Mouse (Mus musculus): ENCODE results near the gene Ggta1. TPM values are rescaled to one million over a fixed set of nuclear protein-coding genes. Genes with fewer than 3 reads are reported as not detected.

Ggta1 gene
- polyA plus RNA-seq, 1 experiment from 2014 or later = 26.7 TPM

DNA sequence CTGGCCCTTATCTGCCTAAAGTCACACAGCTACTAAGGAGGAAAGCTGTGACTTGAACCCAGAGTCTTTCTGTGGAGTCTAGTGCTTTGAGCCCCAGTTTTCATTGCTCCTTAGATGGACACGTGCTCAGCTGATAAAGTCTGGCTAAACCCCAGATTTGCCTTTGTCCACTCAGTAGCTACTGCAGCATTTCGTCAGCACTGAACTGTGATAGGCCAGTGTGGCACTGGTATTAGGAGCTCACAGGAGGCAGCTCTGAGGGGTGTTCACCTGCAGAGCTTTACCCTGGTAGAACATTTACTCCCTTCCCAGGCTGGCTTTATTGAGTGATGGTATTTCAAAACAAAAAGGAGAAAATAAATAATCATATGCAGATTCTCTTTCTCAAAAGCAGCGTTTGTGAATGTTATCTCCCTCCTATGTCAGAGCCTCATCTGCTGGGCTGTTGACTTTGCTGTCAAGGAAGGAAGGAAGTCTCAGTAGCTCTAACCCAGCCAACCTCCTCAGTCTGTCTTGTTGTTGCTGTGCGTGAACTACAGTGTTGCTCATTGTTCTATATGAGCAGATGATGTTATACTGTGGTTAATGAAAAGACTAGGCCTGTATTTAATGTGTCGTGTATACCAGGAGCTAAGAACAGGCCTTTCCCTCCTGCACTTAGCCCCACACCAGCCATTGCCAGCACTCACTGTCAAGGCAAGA lies 54.5 kb downstream of the Ggta1 start:
- Histone ChIP-seq H3K4me3 (replicated peaks) (no peak overlapping the region), H3K9ac (no peak overlapping the region), H3K27ac (no peak overlapping the region), H3K36me3 (no peaks in the 10 kb centered on the region), H3K9me3 (no peaks in the 10 kb centered on the region), H3K4me2 (no peak overlapping the region), H3K4me1 (0 out of 2 replicates have a peak, but pooled peaks cover 7% of the 10 kb centered on the region), H3K27me3 (replicated peaks) (no peaks in the 10 kb centered on the region)
- WGBS = 69% methylated on average over 5 of the region's 5 CpGs
- no peak for ATAC-seq (ENCODE audit: insufficient read depth, low FRiP score, low read depth)

DNA sequence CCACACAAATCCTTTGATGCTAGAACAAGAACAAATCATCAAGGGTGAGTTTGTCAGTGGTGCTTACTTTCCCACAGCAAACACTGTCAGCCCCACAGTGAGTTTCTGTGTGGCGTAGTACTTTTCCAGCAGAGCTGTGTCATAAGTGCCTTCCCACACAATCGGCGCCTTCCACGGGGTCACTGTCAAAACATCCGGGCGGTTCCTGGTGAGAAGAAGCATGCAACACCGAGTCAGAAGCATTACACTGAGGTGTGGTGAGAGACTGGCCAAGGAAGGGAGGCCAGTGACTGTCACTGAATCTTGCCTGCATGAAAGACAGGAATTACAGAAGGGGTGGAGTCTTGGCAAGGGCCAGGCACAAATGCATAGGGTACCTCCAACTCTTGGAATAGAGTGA lies 55.2 kb downstream of the Ggta1 start:
- Histone ChIP-seq H3K27ac (no peak overlapping the region), H3K4me2 (no peak overlapping the region), H3K9ac (no peak overlapping the region), H3K4me1 (0 out of 2 replicates have a peak, but pooled peaks cover 7% of the 10 kb centered on the region), H3K27me3 (replicated peaks) (no peaks in the 10 kb centered on the region), H3K4me3 (replicated peaks) (no peak overlapping the region), H3K9me3 (no peaks in the 10 kb centered on the region), H3K36me3 (no peaks in the 10 kb centered on the region)
- 63% methylated on average over 7 of the region's 7 CpGs for WGBS
- ATAC-seq (ENCODE audit: insufficient read depth, low FRiP score, low read depth) = no peak

- 77% methylated on average over 6 of the region's 6 CpGs for WGBS
- no peaks in the 10 kb centered on the region for H3K27me3 ChIP-seq (replicated peaks)
- no peak overlapping the region for H3K4me2 ChIP-seq
- ATAC-seq (ENCODE audit: insufficient read depth, low FRiP score, low read depth) = no peak
- H3K9me3 ChIP-seq = no peaks in the 10 kb centered on the region
- H3K4me1 ChIP-seq = 0 out of 2 replicates have a peak, but pooled peaks cover 7% of the 10 kb centered on the region
- no peak overlapping the region for H3K27ac ChIP-seq
- H3K4me3 ChIP-seq (replicated peaks) = no peak overlapping the region
- 0 out of 2 replicates have a peak, but pooled peaks cover 4% of the 10 kb centered on the region for H3K36me3 ChIP-seq
- no peak overlapping the region for H3K9ac ChIP-seq
Observed at GRCm38 (mm10) chr2:35407266-35407665, 55.8 kb downstream of the Ggta1 start.

GRCm38 (mm10) chr2:35406611-35407010 lies 56.4 kb downstream of the Ggta1 start:
- Histone ChIP-seq H3K4me3 (replicated peaks) (no peak overlapping the region), H3K36me3 (0 out of 2 replicates have a peak, but pooled peaks cover 6% of the 10 kb centered on the region)
- ATAC-seq (ENCODE audit: insufficient read depth, low FRiP score, low read depth) = no peak

DNA sequence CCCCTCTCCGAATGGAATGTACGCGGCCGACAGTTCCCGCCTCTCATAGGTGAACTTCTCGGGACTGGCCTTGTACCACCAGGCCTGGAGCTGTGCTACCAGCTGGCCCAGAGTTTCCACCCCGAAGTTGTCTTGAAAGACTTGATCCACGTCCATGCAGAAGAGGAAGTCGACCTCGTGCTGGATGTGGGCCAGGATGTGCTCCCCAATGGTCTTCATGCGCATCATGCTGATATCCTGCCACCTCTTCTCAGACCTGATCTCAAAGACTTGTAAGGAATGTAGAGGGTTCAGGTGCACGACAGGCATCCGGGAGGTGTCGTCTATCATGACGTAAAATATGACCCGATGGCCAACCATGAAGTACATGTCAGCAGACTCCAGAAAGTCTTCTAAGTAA lies 60.6 kb downstream of the Ggta1 start:
- no peaks in the 10 kb centered on the region for H3K27me3 ChIP-seq (replicated peaks)
- H3K4me1 ChIP-seq = 0 out of 2 replicates have a peak, but pooled peaks cover 5% of the 10 kb centered on the region
- no peak for ATAC-seq (ENCODE audit: insufficient read depth, low FRiP score, low read depth)
- no peak overlapping the region for H3K27ac ChIP-seq
- H3K36me3 ChIP-seq = 0 out of 2 replicates have a peak, but pooled peaks cover 6% of the 10 kb centered on the region
- WGBS = 90% methylated on average over 16 of the region's 16 CpGs
- H3K4me3 ChIP-seq (replicated peaks) = no peak overlapping the region
- no peaks in the 10 kb centered on the region for H3K9me3 ChIP-seq
- no peak overlapping the region for H3K4me2 ChIP-seq
- H3K9ac ChIP-seq = no peak overlapping the region

More at GRCm38 (mm10) chr2:35406611-35407010, 56.4 kb downstream of the Ggta1 start:
- H3K9ac ChIP-seq = no peak overlapping the region
- H3K27me3 ChIP-seq (replicated peaks) = no peaks in the 10 kb centered on the region
- 81% methylated on average over 1 of the region's 1 CpGs for WGBS
- no peak overlapping the region for H3K27ac ChIP-seq
- no peaks in the 10 kb centered on the region for H3K9me3 ChIP-seq
- H3K4me1 ChIP-seq = 0 out of 2 replicates have a peak, but pooled peaks cover 7% of the 10 kb centered on the region
- H3K4me2 ChIP-seq = no peak overlapping the region

GRCm38 (mm10) chr2:35400739-35401138 lies 62.3 kb downstream of the Ggta1 start:
- Histone ChIP-seq H3K9ac (no peak overlapping the region), H3K4me3 (replicated peaks) (no peak overlapping the region), H3K4me2 (no peak overlapping the region), H3K4me1 (0 out of 2 replicates have a peak, but pooled peaks cover 11% of the 10 kb centered on the region), H3K36me3 (0 out of 2 replicates have a peak, but pooled peaks cover 6% of the 10 kb centered on the region), H3K27ac (no peak overlapping the region), H3K9me3 (no peaks in the 10 kb centered on the region), H3K27me3 (replicated peaks) (no peaks in the 10 kb centered on the region)
- WGBS = 87% methylated on average over 7 of the region's 7 CpGs
- no peak for ATAC-seq (ENCODE audit: insufficient read depth, low FRiP score, low read depth)

GRCm38 (mm10) chr2:35398184-35398828 lies 64.7 kb downstream of the Ggta1 start:
- 0 out of 2 replicates have a peak, but pooled peaks cover 6% of the 10 kb centered on the region for H3K36me3 ChIP-seq
- no peak overlapping the region for H3K27ac ChIP-seq
- ATAC-seq (ENCODE audit: insufficient read depth, low FRiP score, low read depth) = no peak
- H3K4me1 ChIP-seq = 0 out of 2 replicates have a peak, but pooled peaks cover 11% of the 10 kb centered on the region
- no peak overlapping the region for H3K4me3 ChIP-seq (replicated peaks)
- no peak overlapping the region for H3K9ac ChIP-seq
- WGBS = 75% methylated on average over 6 of the region's 6 CpGs
- no peaks in the 10 kb centered on the region for H3K27me3 ChIP-seq (replicated peaks)
- no peak overlapping the region for H3K4me2 ChIP-seq
- H3K9me3 ChIP-seq = no peaks in the 10 kb centered on the region

- 46% methylated on average over 11 of the region's 11 CpGs for WGBS
- Histone ChIP-seq H3K9me3 (no peaks in the 10 kb centered on the region), H3K4me1 (0 out of 2 replicates have a peak, but pooled peaks cover 11% of the 10 kb centered on the region), H3K4me3 (replicated peaks) (no peak overlapping the region), H3K4me2 (no peak overlapping the region), H3K9ac (no peak overlapping the region), H3K27me3 (replicated peaks) (no peaks in the 10 kb centered on the region), H3K36me3 (0 out of 2 replicates have a peak, but pooled peaks cover 6% of the 10 kb centered on the region), H3K27ac (no peak overlapping the region)
- ATAC-seq (ENCODE audit: insufficient read depth, low FRiP score, low read depth) = no peak
Observed at GRCm38 (mm10) chr2:35397590-35398173, 65.3 kb downstream of the Ggta1 start.

DNA sequence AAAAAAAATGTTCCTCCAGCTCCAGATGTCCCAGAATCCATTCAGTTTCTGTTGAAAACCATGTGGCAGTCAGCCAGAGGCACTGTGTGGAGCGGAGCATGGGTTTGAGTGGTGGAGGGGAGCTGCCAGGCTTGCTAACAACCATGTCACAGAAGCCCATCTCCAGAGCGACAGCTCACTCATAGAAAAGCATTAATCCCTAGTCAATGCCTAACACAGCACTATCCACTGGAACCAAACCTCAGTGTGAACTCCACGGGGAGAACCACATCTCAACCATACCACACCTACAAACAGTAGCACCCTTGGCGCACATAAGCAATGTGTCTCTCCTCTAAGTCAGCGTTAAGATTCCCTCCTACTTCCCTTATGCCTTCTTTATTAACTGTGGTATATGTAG lies 65.9 kb downstream of the Ggta1 start, which contains the start of gene 4930402F06Rik:
TSS of gene 4930402F06Rik (minus strand) at position 80 of the 400 bp plus-strand sequence.
- H3K4me2 ChIP-seq = no peak within 1 kb of the TSS
- no peak within 1 kb of the TSS for H3K9ac ChIP-seq
- no peak within 1 kb of the TSS for H3K4me3 ChIP-seq (replicated peaks)
- WGBS = 63% methylated on average over 5 of the region's 5 CpGs
- H3K9me3 ChIP-seq = no peaks in the 10 kb centered on the region
- no peaks in the 10 kb centered on the region for H3K36me3 ChIP-seq
- no peaks in the 10 kb centered on the region for H3K27me3 ChIP-seq (replicated peaks)
- H3K27ac ChIP-seq = no peak within 1 kb of the TSS
- 0 out of 2 replicates have a peak, but pooled peaks cover 11% of the 10 kb centered on the region for H3K4me1 ChIP-seq
- peak; percentile 18; the same call in 1 of the 2 replicates for ATAC-seq (ENCODE audit: insufficient read depth, low FRiP score, low read depth)

DNA sequence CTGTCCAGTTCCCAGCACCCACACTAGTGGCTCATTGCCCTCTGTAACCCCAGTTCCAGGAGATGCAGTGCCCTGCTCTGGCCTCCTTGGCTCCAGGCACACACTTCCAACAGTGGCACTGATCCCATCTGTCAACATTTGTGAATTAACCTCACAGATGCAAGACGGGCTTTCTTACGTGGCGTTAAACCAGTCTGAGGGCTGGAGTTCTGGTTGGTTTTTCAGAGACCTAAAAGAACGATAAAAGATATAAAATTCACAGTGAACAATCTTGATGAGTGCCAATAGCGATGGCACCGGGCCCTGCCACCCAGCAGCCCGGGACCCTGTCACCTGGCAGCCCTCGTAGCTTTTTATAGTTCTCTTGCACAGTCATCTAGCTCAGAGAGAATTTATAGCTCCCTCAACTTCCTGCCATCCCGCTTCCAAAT lies 77.6 kb downstream of the Ggta1 start:
- H3K27ac ChIP-seq = no peak overlapping the region
- no peak overlapping the region for H3K9ac ChIP-seq
- no peaks in the 10 kb centered on the region for H3K9me3 ChIP-seq
- ATAC-seq (ENCODE audit: insufficient read depth, low FRiP score, low read depth) = no peak
- no peak overlapping the region for H3K4me2 ChIP-seq
- H3K36me3 ChIP-seq = no peaks in the 10 kb centered on the region
- no peak overlapping the region for H3K4me3 ChIP-seq (replicated peaks)
- WGBS = 69% methylated on average over 9 of the region's 9 CpGs
- no peaks in the 10 kb centered on the region for H3K4me1 ChIP-seq
- H3K27me3 ChIP-seq (replicated peaks) = no peaks in the 10 kb centered on the region

- 64% methylated on average over 9 of the region's 9 CpGs for WGBS
- H3K36me3 ChIP-seq = no peaks in the 10 kb centered on the region
- H3K4me3 ChIP-seq (replicated peaks) = no peak overlapping the region
- no peaks in the 10 kb centered on the region for H3K4me1 ChIP-seq
- no peak overlapping the region for H3K9ac ChIP-seq
- no peaks in the 10 kb centered on the region for H3K9me3 ChIP-seq
- no peak overlapping the region for H3K4me2 ChIP-seq
- H3K27me3 ChIP-seq (replicated peaks) = no peaks in the 10 kb centered on the region
- no peak for ATAC-seq (ENCODE audit: insufficient read depth, low FRiP score, low read depth)
- no peak overlapping the region for H3K27ac ChIP-seq
Observed at GRCm38 (mm10) chr2:35379306-35379705, 83.7 kb downstream of the Ggta1 start.

DNA sequence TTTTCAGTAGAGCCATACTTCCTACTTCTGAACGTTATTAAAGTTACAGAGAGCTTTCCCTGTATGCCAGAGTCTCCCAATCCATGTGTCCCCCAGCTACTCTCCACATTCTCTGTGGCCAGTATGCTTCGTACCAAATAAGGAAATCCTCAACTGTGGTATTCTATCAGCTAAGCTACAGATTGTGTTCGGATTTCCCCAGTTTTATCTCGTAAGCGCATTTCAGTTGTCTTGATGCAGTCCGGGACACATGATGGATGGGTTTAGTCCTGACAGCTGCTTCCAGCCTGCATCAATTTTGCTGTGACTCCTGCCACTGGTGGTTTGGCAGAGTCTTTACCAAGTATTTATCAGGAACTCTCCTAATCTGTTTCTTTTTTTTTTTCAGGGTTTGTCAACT lies 85.4 kb downstream of the Ggta1 start:
- H3K9ac ChIP-seq = no peak overlapping the region
- no peaks in the 10 kb centered on the region for H3K36me3 ChIP-seq
- no peaks in the 10 kb centered on the region for H3K4me1 ChIP-seq
- no peak for ATAC-seq (ENCODE audit: insufficient read depth, low FRiP score, low read depth)
- H3K9me3 ChIP-seq = no peaks in the 10 kb centered on the region
- WGBS = 16% methylated on average over 6 of the region's 6 CpGs
- no peak overlapping the region for H3K27ac ChIP-seq
- no peak overlapping the region for H3K4me3 ChIP-seq (replicated peaks)
- H3K4me2 ChIP-seq = no peak overlapping the region
- no peaks in the 10 kb centered on the region for H3K27me3 ChIP-seq (replicated peaks)
